Mouse (Mus musculus): ENCODE data around the gene Bbox1. TPM values are rescaled to one million over a fixed set of nuclear protein-coding genes. Genes with fewer than 3 reads are reported as not detected.

Gene Bbox1
- polyA plus RNA-seq, 1 experiment from 2014 or later: 0.17 TPM

DNA sequence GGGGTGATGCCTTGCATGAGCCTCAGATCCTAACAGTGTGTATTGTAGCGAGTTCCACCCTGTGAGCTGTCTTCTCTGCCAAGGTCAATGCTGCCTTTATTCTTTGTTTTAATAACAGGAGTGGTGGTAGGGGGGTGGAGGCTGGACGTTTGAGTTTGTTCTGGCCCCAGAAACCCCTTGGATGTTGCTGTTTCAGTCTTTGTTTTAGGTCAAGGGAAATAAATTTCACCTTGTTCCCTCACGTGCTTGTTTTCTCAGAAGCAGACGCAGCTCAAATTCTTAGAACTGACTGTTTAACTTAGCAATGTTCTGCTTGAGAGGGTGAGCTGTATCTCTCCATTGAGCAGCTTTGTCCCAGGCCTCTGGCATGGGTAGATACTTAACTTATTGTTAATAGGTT, 87.9 kb downstream of the Bbox1 start:
- no peak overlapping the region for H3K4me3 ChIP-seq (replicated peaks; ENCODE audit: low read depth, low read length)
- ATAC-seq (replicated peaks; ENCODE audit: low FRiP score, low read depth): peak; percentile 85
- no peak overlapping the region for H3K9ac ChIP-seq (ENCODE audit: low read depth, low read length)
- 23% methylated on average over 4 of the region's 4 CpGs for WGBS
- no peak for TF ChIP-seq CTCF (IDR thresholded peaks at IDR 0.05; ENCODE audit: low read depth)
- H3K9me3 ChIP-seq (replicated peaks; ENCODE audit: low read length): no peaks in the 10 kb centered on the region
- H3K36me3 ChIP-seq (ENCODE audit: insufficient read depth, low read length): no peaks in the 10 kb centered on the region
- H3K4me2 ChIP-seq (ENCODE audit: low read length): no peak overlapping the region
- H3K27me3 ChIP-seq (ENCODE audit: insufficient read depth, low read length): no peaks in the 10 kb centered on the region
- peak; percentile 69 for DNase-seq (ENCODE audit: low spot score)
- H3K4me1 ChIP-seq (replicated peaks; ENCODE audit: insufficient read depth, low read length): no peaks in the 10 kb centered on the region; the same call in none of the 2 replicates
- H3K27ac ChIP-seq: peak overlapping the region; percentile 62

DNA sequence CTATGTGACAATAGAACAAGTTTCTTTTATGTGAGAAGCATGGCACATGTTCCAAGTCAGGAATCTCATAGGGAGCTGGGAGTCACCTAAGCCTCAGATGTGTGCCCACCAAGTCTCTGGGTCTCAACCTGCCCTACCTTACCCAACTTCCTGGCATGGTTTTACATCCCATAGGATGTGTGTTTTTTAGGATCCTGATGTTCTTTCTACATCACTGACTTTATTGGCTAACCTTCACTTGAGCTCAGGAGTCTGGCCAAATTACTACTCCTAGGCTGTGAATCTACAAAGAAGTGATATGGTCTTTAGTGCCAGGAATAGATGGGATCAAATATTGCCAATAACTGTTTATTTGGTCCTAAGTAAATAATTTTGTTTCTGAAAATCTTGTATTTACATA, 88.4 kb downstream of the Bbox1 start:
- DNase-seq (ENCODE audit: low spot score): no peak
- Histone ChIP-seq H3K27me3 (ENCODE audit: insufficient read depth, low read length) (no peaks in the 10 kb centered on the region), H3K9ac (ENCODE audit: low read depth, low read length) (no peak overlapping the region), H3K4me2 (ENCODE audit: low read length) (no peak overlapping the region), H3K27ac (peak overlapping the region; percentile 62), H3K4me1 (replicated peaks; ENCODE audit: insufficient read depth, low read length) (no peaks in the 10 kb centered on the region; the same call in none of the 2 replicates), H3K4me3 (replicated peaks; ENCODE audit: low read depth, low read length) (no peak overlapping the region), H3K36me3 (ENCODE audit: insufficient read depth, low read length) (no peaks in the 10 kb centered on the region), H3K9me3 (replicated peaks; ENCODE audit: low read length) (no peaks in the 10 kb centered on the region)
- ATAC-seq (replicated peaks; ENCODE audit: low FRiP score, low read depth): no peak
- no peak for TF ChIP-seq CTCF (IDR thresholded peaks at IDR 0.05; ENCODE audit: low read depth)

DNA sequence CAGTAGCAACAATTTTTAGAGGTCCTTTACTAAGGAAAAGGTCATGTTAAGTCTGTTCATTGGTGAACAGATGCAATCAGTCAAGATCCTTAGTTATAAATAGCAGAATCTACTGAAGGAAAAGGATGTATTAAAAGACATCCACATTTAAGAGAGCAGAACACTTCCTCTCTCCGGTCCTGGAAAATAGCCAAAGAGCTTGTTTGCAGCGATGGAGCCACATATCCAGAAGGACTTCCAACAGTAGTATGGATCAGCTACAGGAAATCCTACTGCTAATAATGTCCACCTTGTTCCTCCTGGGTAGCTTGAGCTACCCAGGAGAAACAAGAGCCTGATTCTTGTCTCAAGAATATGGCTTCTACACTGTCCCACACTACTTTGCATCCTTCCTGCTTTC, 91.6 kb downstream of the Bbox1 start:
- no peak for ATAC-seq (replicated peaks; ENCODE audit: low FRiP score, low read depth)
- no peaks in the 10 kb centered on the region; the same call in none of the 2 replicates for H3K4me1 ChIP-seq (replicated peaks; ENCODE audit: insufficient read depth, low read length)
- 56% methylated on average over 2 of the region's 2 CpGs for WGBS

DNA sequence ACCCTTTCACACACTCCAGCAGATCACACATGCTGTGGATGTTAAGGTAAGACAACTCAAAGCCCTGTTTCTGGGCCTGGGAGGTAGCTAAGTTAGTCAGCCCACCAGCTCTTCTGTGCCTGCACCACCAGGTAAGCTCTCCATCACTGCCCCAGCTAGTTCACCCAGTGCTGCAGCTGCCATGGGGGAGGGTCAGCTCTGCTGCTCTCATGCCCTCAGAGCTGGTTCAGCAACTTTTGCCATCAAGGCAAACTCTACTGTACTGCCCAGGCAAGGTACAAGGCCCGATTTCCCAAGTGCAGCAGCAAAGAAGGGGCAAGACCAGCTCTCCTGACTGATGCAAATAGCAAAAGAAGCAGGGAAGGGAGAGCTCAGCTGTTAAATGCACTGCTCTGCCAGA, 93.9 kb downstream of the Bbox1 start:
- Histone ChIP-seq H3K4me1 (replicated peaks; ENCODE audit: insufficient read depth, low read length) (no peaks in the 10 kb centered on the region; the same call in none of the 2 replicates), H3K27ac (no peak overlapping the region), H3K27me3 (ENCODE audit: insufficient read depth, low read length) (no peaks in the 10 kb centered on the region), H3K4me3 (replicated peaks; ENCODE audit: low read depth, low read length) (no peak overlapping the region), H3K36me3 (ENCODE audit: insufficient read depth, low read length) (no peaks in the 10 kb centered on the region), H3K4me2 (ENCODE audit: low read length) (no peak overlapping the region), H3K9me3 (replicated peaks; ENCODE audit: low read length) (no peaks in the 10 kb centered on the region), H3K9ac (ENCODE audit: low read depth, low read length) (no peak overlapping the region)
- DNase-seq (ENCODE audit: low spot score) (no peak), ATAC-seq (replicated peaks; ENCODE audit: low FRiP score, low read depth) (peak; percentile 55; the same call in 1 of the 2 replicates)
- WGBS: 62% methylated on average over 1 of the region's 1 CpGs
- TF ChIP-seq CTCF (IDR thresholded peaks at IDR 0.05; ENCODE audit: low read depth): no peak

More for the DNA sequence above, 91.6 kb downstream of the Bbox1 start:
- TF ChIP-seq CTCF (IDR thresholded peaks at IDR 0.05; ENCODE audit: low read depth): no peak
- Histone ChIP-seq H3K4me3 (replicated peaks; ENCODE audit: low read depth, low read length) (no peak overlapping the region), H3K9ac (ENCODE audit: low read depth, low read length) (no peak overlapping the region), H3K27ac (no peak overlapping the region), H3K9me3 (replicated peaks; ENCODE audit: low read length) (no peaks in the 10 kb centered on the region), H3K4me2 (ENCODE audit: low read length) (no peak overlapping the region), H3K27me3 (ENCODE audit: insufficient read depth, low read length) (no peaks in the 10 kb centered on the region), H3K36me3 (ENCODE audit: insufficient read depth, low read length) (no peaks in the 10 kb centered on the region)
- peak; percentile 77 for DNase-seq (ENCODE audit: low spot score)

DNA sequence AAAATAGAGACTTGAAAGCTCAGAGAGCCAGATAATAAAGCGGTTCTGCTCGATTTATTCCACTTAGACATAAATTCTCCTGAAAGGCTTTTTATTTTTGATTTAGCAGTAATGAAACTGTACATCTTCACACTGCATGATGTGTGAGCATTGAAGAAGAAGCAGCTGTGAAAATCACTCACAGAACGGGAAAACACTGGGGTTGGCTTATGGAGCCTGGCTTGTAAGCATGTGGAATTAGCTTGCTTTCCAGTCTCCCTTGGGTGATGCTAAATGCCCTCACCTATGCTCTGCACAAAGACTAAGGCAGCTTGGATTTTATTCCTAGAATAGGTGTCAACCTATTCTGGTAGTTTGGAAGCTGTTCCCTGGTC, 98.7 kb downstream of the Bbox1 start:
- Histone ChIP-seq H3K9me3 (replicated peaks; ENCODE audit: low read length) (no peaks in the 10 kb centered on the region), H3K9ac (ENCODE audit: low read depth, low read length) (no peak overlapping the region), H3K4me2 (ENCODE audit: low read length) (no peak overlapping the region), H3K27ac (peak overlapping the region; percentile 66), H3K4me1 (replicated peaks; ENCODE audit: insufficient read depth, low read length) (peaks cover 13% of the 10 kb centered on the region), H3K4me3 (replicated peaks; ENCODE audit: low read depth, low read length) (no peak overlapping the region), H3K36me3 (ENCODE audit: insufficient read depth, low read length) (no peaks in the 10 kb centered on the region), H3K27me3 (ENCODE audit: insufficient read depth, low read length) (no peaks in the 10 kb centered on the region)
- WGBS: 40% methylated on average over 3 of the region's 3 CpGs
- ATAC-seq (replicated peaks; ENCODE audit: low FRiP score, low read depth) (peak; percentile 25; the same call in 1 of the 2 replicates), DNase-seq (ENCODE audit: low spot score) (no peak)
- no peak for TF ChIP-seq CTCF (IDR thresholded peaks at IDR 0.05; ENCODE audit: low read depth)

DNA sequence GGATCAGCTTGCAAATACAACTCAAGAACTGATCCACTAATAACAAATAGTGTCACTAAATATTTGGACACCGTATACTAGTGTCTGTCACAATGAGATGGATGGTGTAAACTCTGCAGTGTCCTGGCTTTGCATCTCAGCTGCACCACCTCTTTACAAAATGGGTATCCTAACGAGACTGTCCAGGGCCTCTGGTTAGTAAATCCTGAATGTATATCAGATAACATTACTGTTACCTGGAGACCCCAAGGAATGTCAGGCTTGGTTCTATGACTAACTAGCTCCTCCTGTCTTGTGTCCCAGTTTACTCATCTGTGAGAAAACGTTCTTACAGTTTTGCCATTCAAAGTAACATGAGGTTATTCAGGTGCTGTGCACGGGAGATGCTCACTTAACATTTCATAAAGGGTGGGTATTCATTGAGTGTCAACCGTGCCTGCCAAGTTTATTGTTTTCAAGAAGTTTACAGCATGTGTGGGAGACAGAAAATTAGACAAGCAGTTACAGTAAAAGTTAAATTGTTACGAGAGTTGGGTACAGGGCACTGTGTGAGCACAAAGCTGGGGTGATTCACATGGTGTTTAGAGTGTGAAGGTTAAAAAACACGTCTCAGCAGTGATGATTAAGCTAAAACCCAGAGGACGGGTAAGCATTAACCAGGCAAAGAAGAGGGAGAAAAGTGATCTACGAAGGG, 99.2 kb downstream of the Bbox1 start:
- Histone ChIP-seq H3K9me3 (replicated peaks; ENCODE audit: low read length) (no peaks in the 10 kb centered on the region), H3K27ac (peak overlapping the region; percentile 66), H3K36me3 (ENCODE audit: insufficient read depth, low read length) (no peaks in the 10 kb centered on the region), H3K4me2 (ENCODE audit: low read length) (no peak overlapping the region), H3K27me3 (ENCODE audit: insufficient read depth, low read length) (no peaks in the 10 kb centered on the region), H3K4me1 (replicated peaks; ENCODE audit: insufficient read depth, low read length) (peaks cover 13% of the 10 kb centered on the region; the same call in 1 of the 2 replicates), H3K9ac (ENCODE audit: low read depth, low read length) (no peak overlapping the region), H3K4me3 (replicated peaks; ENCODE audit: low read depth, low read length) (no peak overlapping the region)
- TF ChIP-seq CTCF (IDR thresholded peaks at IDR 0.05; ENCODE audit: low read depth): peak; percentile 21; the same call in 1 of the 2 replicates
- ATAC-seq (replicated peaks; ENCODE audit: low FRiP score, low read depth) (peak; percentile 92), DNase-seq (ENCODE audit: low spot score) (peak; percentile 58)
- WGBS: 24% methylated on average over 9 of the region's 9 CpGs

Measured in kidney, postnatal 0 days (tissue).